Mouse (Mus musculus) limb, embryonic 13.5 days (tissue): Measurements from ENCODE around the gene Col11a1. TPM values are rescaled to one million over a fixed set of nuclear protein-coding genes. Genes with fewer than 3 reads are reported as not detected.
A peak's percentile ranks its signal among the peaks of the same experiment; 100 is the strongest.

Experiments
- ATAC-seq: fragments of 200-750 bp; cut with Nextera tagmentation; 2 replicates; pipeline ENCODE4 v1.8.0; 2017; ENCODE audit warnings: low read depth, moderate number of reproducible peaks, moderate TSS enrichment; ENCODE audit not compliant: low FRiP score
- H3K27ac ChIP-seq: fragments of 300-500 bp; sonication (generic); 2 replicates; pipeline ENCODE4 v1.5.1; 2015; ENCODE audit warnings: inconsistent platforms, mild to moderate bottlenecking, moderate library complexity
- H3K27me3 ChIP-seq: fragments of 300-500 bp; sonication (generic); 2 replicates; pipeline ENCODE4 v1.6.1; 2015; ENCODE audit warnings: mild to moderate bottlenecking, inconsistent platforms
- H3K36me3 ChIP-seq: fragments of 300-500 bp; sonication (generic); 2 replicates; pipeline ENCODE4 v1.6.1; 2015; ENCODE audit warnings: inconsistent platforms, mild to moderate bottlenecking, moderate library complexity
- H3K4me1 ChIP-seq: fragments of 300-500 bp; sonication (generic); 2 replicates; pipeline ENCODE4 v1.6.1; 2015; ENCODE audit warnings: inconsistent platforms
- H3K4me2 ChIP-seq: fragments of 300-500 bp; sonication (generic); replicated peaks from 2 replicates; pipeline ENCODE4 v1.6.1; 2015; ENCODE audit warnings: inconsistent platforms, mild to moderate bottlenecking, moderate library complexity
- H3K4me3 ChIP-seq: fragments of 300-500 bp; sonication (generic); 2 replicates; pipeline ENCODE4 v1.5.1; 2015; ENCODE audit warnings: moderate library complexity, mild to moderate bottlenecking, inconsistent platforms
- H3K9ac ChIP-seq: fragments of 300-500 bp; sonication (generic); 2 replicates; pipeline ENCODE4 v1.6.1; 2015; ENCODE audit warnings: mild to moderate bottlenecking, inconsistent platforms
- H3K9me3 ChIP-seq: fragments of 300-500 bp; sonication (generic); 2 replicates; pipeline ENCODE4 v1.6.1; 2016; ENCODE audit warnings: inconsistent platforms
- WGBS: fragments of 180-500 bp; shearing (Covaris S2); methylation state at CpG from one replicate; pipeline ENCODE4 v1.1.7; 2015; 5-methylcytosine and 5-hydroxymethylcytosine counted together
- polyA plus RNA-seq: library from polyadenylated mRNA; unstranded; fragments of >200 nt; fragmentation: Nextera tagmentation; extraction: Ambion mirVana; gene quantifications from 2 replicates; pipeline ENCODE4 v1.2.1, GENCODE M21; 2015

The Col11a1 gene
- polyA plus RNA-seq: 116 and 142 TPM in 2 replicates

DNA sequence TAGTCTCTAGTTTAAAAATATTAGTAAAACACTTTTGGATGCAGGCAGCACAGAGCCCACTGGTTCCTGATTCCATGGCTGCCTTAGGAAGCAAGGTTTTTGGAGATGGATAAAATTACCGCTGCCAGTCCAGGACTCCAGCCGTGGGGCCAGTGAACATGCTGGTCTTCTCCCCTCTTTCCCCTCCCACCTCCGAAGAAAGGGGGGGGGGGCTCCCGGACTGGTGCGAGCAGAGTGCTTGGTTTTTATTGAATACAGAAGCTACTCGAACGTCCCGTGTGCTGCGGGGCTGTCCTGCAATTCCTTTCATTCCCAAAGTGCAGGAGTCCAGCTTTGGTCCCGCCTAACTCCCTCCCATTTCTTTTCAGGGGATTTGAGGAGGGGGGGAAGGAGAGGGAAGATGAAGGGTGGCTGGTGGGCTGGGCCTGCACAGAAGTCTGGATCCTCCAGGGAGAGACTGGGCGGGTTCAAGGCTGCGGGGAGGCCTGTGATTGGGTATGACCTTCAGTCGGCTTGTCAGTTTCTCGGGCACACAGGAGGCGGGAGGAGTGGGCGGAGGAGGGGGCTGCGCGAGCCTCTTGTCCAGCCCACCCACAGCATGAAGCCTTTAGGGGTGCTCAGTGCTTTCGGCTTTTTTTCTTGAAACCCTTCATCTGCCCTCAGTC, at the start of gene Col11a1:
Gene Col11a1 (plus strand): TSS at position 570 of the 665 bp plus-strand sequence.
- H3K4me2 ChIP-seq: peak within 1 kb of the TSS; percentile 78
- no peaks in the 10 kb centered on the region for H3K36me3 ChIP-seq
- H3K27me3 ChIP-seq: no peaks in the 10 kb centered on the region
- H3K4me1 ChIP-seq: peaks cover 16% of the 10 kb centered on the region
- H3K9ac ChIP-seq: peak within 1 kb of the TSS; percentile 76
- H3K27ac ChIP-seq: peak within 1 kb of the TSS; percentile 87
- ATAC-seq: peak; percentile 98
- 0% methylated on average over 19 of the region's 19 CpGs for WGBS
- peak within 1 kb of the TSS; percentile 63 for H3K4me3 ChIP-seq
- H3K9me3 ChIP-seq: no peaks in the 10 kb centered on the region

DNA sequence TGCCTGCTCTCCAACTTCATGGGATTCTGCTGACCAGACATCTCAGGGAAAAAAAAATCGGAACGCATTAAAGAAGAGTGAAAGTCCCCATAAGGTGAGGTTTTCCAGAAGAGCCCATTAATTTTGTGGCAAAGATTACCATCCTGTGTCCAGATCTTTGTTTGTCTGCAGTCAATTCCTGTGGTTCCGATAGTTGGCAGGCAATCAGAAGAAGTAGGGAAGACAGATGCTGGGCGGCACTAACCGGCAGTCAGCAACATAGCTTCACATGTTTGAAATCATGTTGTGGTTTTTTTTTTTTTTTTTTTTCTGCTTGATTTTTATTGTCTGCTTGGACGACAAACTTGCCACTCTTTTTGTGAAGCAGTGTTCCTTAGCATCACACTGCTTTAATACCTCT, 39.4 kb upstream of the Col11a1 start:
- Histone ChIP-seq H3K9me3 (no peaks in the 10 kb centered on the region), H3K27ac (no peak overlapping the region), H3K27me3 (no peaks in the 10 kb centered on the region), H3K4me2 (no peak overlapping the region), H3K9ac (no peak overlapping the region), H3K36me3 (no peaks in the 10 kb centered on the region), H3K4me1 (no peaks in the 10 kb centered on the region), H3K4me3 (no peak overlapping the region)
- WGBS: 73% methylated on average over 6 of the region's 6 CpGs
- ATAC-seq: no peak

- H3K9me3 ChIP-seq: no peaks in the 10 kb centered on the region
- H3K9ac ChIP-seq: peak overlapping the region; percentile 76
- H3K27me3 ChIP-seq: no peaks in the 10 kb centered on the region
- no peak for ATAC-seq
- peaks cover 16% of the 10 kb centered on the region for H3K4me1 ChIP-seq
- H3K27ac ChIP-seq: peak overlapping the region; percentile 87
- WGBS: under 1% methylated on average over 9 of the region's 9 CpGs
- peak overlapping the region; percentile 78 for H3K4me2 ChIP-seq
- H3K4me3 ChIP-seq: peak overlapping the region; percentile 63
- H3K36me3 ChIP-seq: no peaks in the 10 kb centered on the region
Observed at GRCm38 (mm10) chr3:114030886-114031285, 546 bp downstream of the Col11a1 start.

GRCm38 (mm10) chr3:114031351-114032213, 1.2 kb downstream of the Col11a1 start:
- Histone ChIP-seq H3K9ac (peak overlapping the region; percentile 76), H3K27me3 (no peaks in the 10 kb centered on the region), H3K9me3 (no peaks in the 10 kb centered on the region), H3K27ac (peak overlapping the region; percentile 87), H3K4me1 (peaks cover 16% of the 10 kb centered on the region), H3K36me3 (no peaks in the 10 kb centered on the region), H3K4me3 (peak overlapping the region; percentile 63), H3K4me2 (peak overlapping the region; percentile 78)
- WGBS: 1% methylated on average over 21 of the region's 21 CpGs
- peak; percentile 57 for ATAC-seq

GRCm38 (mm10) chr3:114032333-114032732, 2.0 kb downstream of the Col11a1 start:
- Histone ChIP-seq H3K4me3 (peak overlapping the region; percentile 63), H3K36me3 (no peaks in the 10 kb centered on the region), H3K9ac (peak overlapping the region; percentile 76), H3K4me2 (peak overlapping the region; percentile 78), H3K27me3 (no peaks in the 10 kb centered on the region), H3K9me3 (no peaks in the 10 kb centered on the region), H3K4me1 (peaks cover 16% of the 10 kb centered on the region), H3K27ac (peak overlapping the region; percentile 87)
- WGBS: 8% methylated on average over 4 of the region's 4 CpGs
- ATAC-seq: no peak

GRCm38 (mm10) chr3:114052406-114052805, 22.1 kb downstream of the Col11a1 start:
- no peak for ATAC-seq
- no peak overlapping the region for H3K4me3 ChIP-seq
- no peaks in the 10 kb centered on the region for H3K36me3 ChIP-seq
- H3K4me1 ChIP-seq: peaks cover 3% of the 10 kb centered on the region; the same call in 1 of the 2 replicates
- no peak overlapping the region for H3K9ac ChIP-seq
- no peak overlapping the region for H3K4me2 ChIP-seq
- H3K27ac ChIP-seq: no peak overlapping the region
- no peaks in the 10 kb centered on the region for H3K9me3 ChIP-seq
- no peaks in the 10 kb centered on the region for H3K27me3 ChIP-seq

- Histone ChIP-seq H3K27ac (no peak overlapping the region), H3K9ac (no peak overlapping the region), H3K4me2 (no peak overlapping the region), H3K4me1 (peaks cover 3% of the 10 kb centered on the region; the same call in 1 of the 2 replicates), H3K4me3 (no peak overlapping the region), H3K27me3 (no peaks in the 10 kb centered on the region), H3K36me3 (no peaks in the 10 kb centered on the region), H3K9me3 (no peaks in the 10 kb centered on the region)
- 54% methylated on average over 3 of the region's 3 CpGs for WGBS
- no peak for ATAC-seq
Observed at GRCm38 (mm10) chr3:114053501-114053900, 23.2 kb downstream of the Col11a1 start.

GRCm38 (mm10) chr3:114065123-114065522, 34.8 kb downstream of the Col11a1 start:
- Histone ChIP-seq H3K4me2 (no peak overlapping the region), H3K9ac (no peak overlapping the region), H3K4me3 (no peak overlapping the region), H3K9me3 (no peaks in the 10 kb centered on the region), H3K27me3 (no peaks in the 10 kb centered on the region), H3K27ac (no peak overlapping the region), H3K4me1 (peaks cover 8% of the 10 kb centered on the region), H3K36me3 (peaks cover 34% of the 10 kb centered on the region)
- peak; percentile 57 for ATAC-seq
- WGBS: 58% methylated on average over 4 of the region's 4 CpGs

DNA sequence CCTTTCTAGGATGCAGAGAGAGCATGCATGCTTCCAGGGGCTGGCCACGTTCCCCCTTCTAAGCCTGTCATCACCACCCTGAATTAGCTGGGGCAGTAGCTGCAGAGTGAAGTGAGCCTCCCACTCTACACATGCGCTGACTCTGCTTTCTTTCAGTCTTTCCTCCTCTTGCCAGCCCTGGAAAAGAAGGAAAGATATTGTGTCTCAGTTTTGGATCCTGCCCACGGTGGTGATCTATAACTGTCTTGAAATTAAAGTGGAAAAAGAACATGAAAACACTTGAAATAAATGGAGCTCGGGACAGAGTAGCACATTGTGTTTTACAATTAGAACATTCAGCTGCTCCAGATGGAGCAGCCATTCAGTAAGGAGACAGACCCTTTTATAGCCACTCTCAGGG, 35.2 kb downstream of the Col11a1 start:
- H3K4me1 ChIP-seq: peaks cover 8% of the 10 kb centered on the region
- 0 out of 2 replicates have a peak overlapping the region, but pooled peaks have one; percentile 48 for H3K27ac ChIP-seq
- peak; percentile 89 for ATAC-seq
- 32% methylated on average over 4 of the region's 4 CpGs for WGBS
- no peaks in the 10 kb centered on the region for H3K27me3 ChIP-seq
- H3K9ac ChIP-seq: no peak overlapping the region
- H3K4me3 ChIP-seq: no peak overlapping the region
- H3K4me2 ChIP-seq: 0 out of 2 replicates have a peak overlapping the region, but pooled peaks have one; percentile 19
- H3K36me3 ChIP-seq: peaks cover 33% of the 10 kb centered on the region
- H3K9me3 ChIP-seq: no peaks in the 10 kb centered on the region

DNA sequence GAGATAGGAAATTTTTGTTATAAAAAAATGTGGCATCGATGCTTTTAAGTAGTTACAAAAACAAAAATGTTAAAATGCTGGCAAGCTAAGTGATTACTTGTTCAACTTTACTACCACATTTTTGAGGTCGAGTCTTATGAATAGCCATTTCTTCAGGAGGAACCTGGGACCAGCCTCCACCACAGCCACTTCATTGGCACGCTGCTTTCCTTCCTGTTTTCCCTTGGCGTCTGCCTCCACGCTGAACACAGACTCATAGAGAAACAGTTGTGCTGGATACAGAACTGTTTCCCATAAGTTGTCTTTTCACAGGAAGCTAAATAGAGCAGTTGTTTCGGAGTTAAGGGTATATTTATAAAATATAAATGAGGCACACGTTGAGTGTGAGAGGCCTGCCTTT, 69.0 kb downstream of the Col11a1 start:
- Histone ChIP-seq H3K27me3 (no peaks in the 10 kb centered on the region), H3K9ac (no peak overlapping the region), H3K9me3 (no peaks in the 10 kb centered on the region), H3K27ac (peak overlapping the region; percentile 55; the same call in 1 of the 2 replicates), H3K4me2 (no peak overlapping the region), H3K36me3 (peaks cover 31% of the 10 kb centered on the region), H3K4me3 (no peak overlapping the region), H3K4me1 (no peaks in the 10 kb centered on the region)
- ATAC-seq: no peak; the same call in 1 of the 2 replicates
- WGBS: 61% methylated on average over 7 of the region's 7 CpGs

GRCm38 (mm10) chr3:114107099-114107498, 76.8 kb downstream of the Col11a1 start:
- H3K9ac ChIP-seq: no peak overlapping the region
- H3K27me3 ChIP-seq: no peaks in the 10 kb centered on the region
- H3K9me3 ChIP-seq: no peaks in the 10 kb centered on the region
- no peak for ATAC-seq
- H3K36me3 ChIP-seq: peaks cover 30% of the 10 kb centered on the region
- H3K4me3 ChIP-seq: no peak overlapping the region
- H3K4me1 ChIP-seq: no peaks in the 10 kb centered on the region
- no peak overlapping the region for H3K4me2 ChIP-seq
- no peak overlapping the region for H3K27ac ChIP-seq
- 26% methylated on average over 7 of the region's 7 CpGs for WGBS

GRCm38 (mm10) chr3:114147140-114147539, 116.8 kb downstream of the Col11a1 start:
- no peaks in the 10 kb centered on the region for H3K4me1 ChIP-seq
- no peak overlapping the region for H3K4me3 ChIP-seq
- no peak for ATAC-seq
- H3K36me3 ChIP-seq: peaks cover 8% of the 10 kb centered on the region
- no peak overlapping the region for H3K9ac ChIP-seq
- no peak overlapping the region for H3K27ac ChIP-seq
- H3K9me3 ChIP-seq: no peaks in the 10 kb centered on the region
- 26% methylated on average over 3 of the region's 3 CpGs for WGBS
- no peaks in the 10 kb centered on the region for H3K27me3 ChIP-seq
- H3K4me2 ChIP-seq: no peak overlapping the region
